Mouse (Mus musculus): ENCODE measurements at regions not wholly inside any gene's neighbourhood (a gene's known extent, or its start where the extent isn't known, plus 50 kb on each side); places are given as distances from the start of the nearest gene placed in this dataset.

DNA sequence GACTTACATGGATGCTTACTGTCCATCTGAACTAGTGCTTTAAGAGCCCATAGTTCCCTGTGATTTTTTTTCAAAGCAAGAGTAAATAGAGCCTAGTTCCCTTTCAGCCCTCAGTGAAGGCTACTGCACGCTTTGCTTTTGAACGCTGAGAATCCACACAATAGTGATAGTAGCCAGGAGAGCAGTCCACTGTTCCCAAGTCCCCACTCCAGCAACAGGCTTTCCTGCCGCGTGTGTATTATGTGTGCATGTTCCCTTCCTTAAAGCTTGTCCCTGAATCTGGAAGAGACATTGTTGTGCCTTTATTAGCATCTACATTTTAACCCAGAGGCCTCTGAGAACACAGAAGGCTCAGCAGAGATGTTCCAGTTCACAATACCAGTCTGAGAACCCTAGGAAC is 317.7 kb downstream of the Cd83 start:
- H3K4me1 ChIP-seq, result peaks cover 15% of the 10 kb centered on the region
- no peaks in the 10 kb centered on the region for H3K9me3 ChIP-seq (replicated peaks)
- no peaks in the 10 kb centered on the region for H3K36me3 ChIP-seq
- H3K9ac ChIP-seq, result no peak overlapping the region
- peaks cover 23% of the 10 kb centered on the region for H3K27me3 ChIP-seq
- WGBS, result 87% methylated on average over 4 of the region's 4 CpGs
- H3K27ac ChIP-seq, result no peak overlapping the region
- no peak for ATAC-seq (replicated peaks; ENCODE audit: low FRiP score)
- H3K4me2 ChIP-seq, result no peak overlapping the region
- no peak overlapping the region for H3K4me3 ChIP-seq (replicated peaks)

DNA sequence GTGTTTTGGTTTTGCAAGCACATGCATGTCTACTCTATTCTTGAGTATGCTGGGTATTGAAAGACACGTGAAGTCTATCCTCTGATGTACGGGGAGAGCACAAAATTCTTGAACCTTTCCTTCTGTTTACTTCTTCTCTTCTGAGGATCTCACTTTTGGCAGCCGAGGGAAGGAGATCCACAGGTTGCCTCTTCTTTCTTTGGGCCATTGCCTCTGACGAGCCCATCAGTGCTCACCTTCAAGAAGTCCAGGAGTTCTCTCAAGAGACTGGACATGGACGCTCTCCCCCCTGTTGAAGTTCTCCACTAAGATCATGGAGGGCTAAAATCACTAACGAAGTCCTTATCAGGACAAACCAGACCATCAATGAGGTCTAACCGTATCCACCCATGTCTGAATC is 318.8 kb downstream of the Cd83 start:
- H3K4me3 ChIP-seq (replicated peaks), result no peak overlapping the region
- no peak overlapping the region for H3K9ac ChIP-seq
- H3K4me1 ChIP-seq, result peaks cover 18% of the 10 kb centered on the region
- WGBS, result 91% methylated on average over 7 of the region's 7 CpGs
- ATAC-seq (replicated peaks; ENCODE audit: low FRiP score), result no peak
- H3K27ac ChIP-seq, result no peak overlapping the region
- H3K9me3 ChIP-seq (replicated peaks), result no peaks in the 10 kb centered on the region
- no peaks in the 10 kb centered on the region for H3K36me3 ChIP-seq
- H3K4me2 ChIP-seq, result no peak overlapping the region
- peaks cover 23% of the 10 kb centered on the region for H3K27me3 ChIP-seq

DNA sequence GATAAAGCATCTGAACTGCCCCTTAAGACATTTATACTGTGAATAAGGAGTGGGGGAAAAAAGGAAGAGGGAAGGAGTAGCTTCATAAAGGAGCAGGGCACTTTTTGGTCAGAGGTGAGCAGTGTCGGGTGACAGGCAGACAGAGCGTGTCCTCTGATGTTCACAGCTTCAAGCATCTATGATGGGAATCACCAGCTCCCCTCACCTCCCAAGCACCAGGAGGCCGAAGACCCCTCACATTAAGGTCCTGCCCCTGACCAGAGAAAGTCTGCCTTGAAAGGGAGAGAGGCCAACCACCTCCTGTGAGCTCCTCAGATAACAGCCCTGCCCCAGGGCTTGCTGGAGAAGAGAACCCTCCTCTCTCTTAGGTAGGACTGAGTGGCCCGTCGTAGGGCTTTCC is 320.6 kb downstream of the Cd83 start:
- no peak for ATAC-seq (replicated peaks; ENCODE audit: low FRiP score)
- H3K9me3 ChIP-seq (replicated peaks), result no peaks in the 10 kb centered on the region
- no peaks in the 10 kb centered on the region for H3K36me3 ChIP-seq
- 43% methylated on average over 5 of the region's 5 CpGs for WGBS
- H3K9ac ChIP-seq, result no peak overlapping the region
- peaks cover 21% of the 10 kb centered on the region for H3K4me1 ChIP-seq
- H3K4me2 ChIP-seq, result no peak overlapping the region
- no peak overlapping the region for H3K27ac ChIP-seq
- H3K27me3 ChIP-seq, result peaks cover 23% of the 10 kb centered on the region
- no peak overlapping the region for H3K4me3 ChIP-seq (replicated peaks)

DNA sequence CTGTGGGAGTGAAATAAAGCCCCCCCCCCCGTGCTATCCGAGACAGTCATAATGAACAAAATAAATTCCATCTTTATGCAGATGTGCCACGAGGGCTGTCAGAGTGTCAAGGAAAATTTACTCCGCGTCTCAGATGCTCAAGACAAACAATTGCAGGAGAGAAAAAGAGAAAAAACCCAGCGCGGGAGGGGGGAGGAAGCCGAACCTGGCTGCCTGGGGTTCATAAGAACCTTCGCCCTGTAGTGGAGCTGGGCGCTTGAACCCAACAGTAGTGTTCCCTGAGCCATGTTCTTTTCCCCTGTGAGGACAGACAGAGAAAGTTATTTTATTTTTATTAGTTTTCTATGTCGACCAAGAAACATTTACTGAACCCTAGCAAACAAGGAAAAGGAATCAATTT is 324.1 kb downstream of the Cd83 start:
- Histone ChIP-seq H3K27ac (no peak overlapping the region), H3K4me3 (replicated peaks) (no peak overlapping the region), H3K4me1 (peaks cover 13% of the 10 kb centered on the region), H3K27me3 (peaks cover 13% of the 10 kb centered on the region; the same call in 1 of the 2 replicates), H3K36me3 (no peaks in the 10 kb centered on the region), H3K4me2 (no peak overlapping the region), H3K9ac (no peak overlapping the region), H3K9me3 (replicated peaks) (no peaks in the 10 kb centered on the region)
- WGBS, result 32% methylated on average over 11 of the region's 11 CpGs
- no peak for ATAC-seq (replicated peaks; ENCODE audit: low FRiP score)

DNA sequence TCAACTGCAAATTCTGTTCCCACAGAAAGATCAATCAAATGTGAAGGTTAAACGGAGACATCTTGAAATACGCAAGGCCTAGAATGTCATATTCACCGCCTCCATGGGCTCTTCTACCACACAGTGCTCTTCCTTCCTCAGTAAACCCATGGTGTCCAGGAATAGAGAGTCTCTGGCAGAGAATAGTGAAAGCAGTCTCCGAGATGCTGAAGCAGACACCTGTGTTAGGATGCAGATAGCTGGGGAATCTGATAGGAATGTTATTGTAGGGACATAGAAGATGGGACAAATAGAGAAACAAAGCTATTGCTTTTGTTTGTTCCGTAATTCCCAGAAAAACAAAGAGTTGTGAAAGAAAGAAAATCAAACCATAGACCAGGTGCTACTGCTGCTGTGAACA is 328.5 kb downstream of the Cd83 start:
- Histone ChIP-seq H3K36me3 (no peaks in the 10 kb centered on the region), H3K27me3 (0 out of 2 replicates have a peak, but pooled peaks cover 6% of the 10 kb centered on the region), H3K4me3 (replicated peaks) (no peak overlapping the region), H3K27ac (no peak overlapping the region), H3K4me1 (peaks cover 25% of the 10 kb centered on the region), H3K9me3 (replicated peaks) (no peaks in the 10 kb centered on the region), H3K4me2 (no peak overlapping the region), H3K9ac (no peak overlapping the region)
- WGBS, result 85% methylated on average over 5 of the region's 5 CpGs
- ATAC-seq (replicated peaks; ENCODE audit: low FRiP score), result no peak

DNA sequence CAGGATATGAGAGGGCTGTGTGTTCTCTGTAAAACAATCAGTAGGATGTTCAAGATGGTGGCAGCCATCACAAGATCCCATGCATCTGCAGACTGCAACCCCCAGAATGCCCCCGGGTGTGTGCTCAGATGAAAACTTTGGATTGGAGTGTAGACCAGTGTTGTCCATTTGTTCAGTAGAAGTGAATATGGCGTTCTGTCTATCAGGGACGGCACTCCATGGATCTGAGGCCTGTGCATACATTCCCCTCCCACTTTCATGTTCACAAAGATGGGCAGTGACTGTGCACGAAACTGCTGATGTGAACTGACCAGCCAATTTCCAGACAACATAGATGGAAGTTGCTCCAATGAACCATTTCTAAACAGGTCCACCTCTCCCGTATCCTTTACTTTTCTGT is 330.3 kb downstream of the Cd83 start:
- Histone ChIP-seq H3K9ac (no peak overlapping the region), H3K27ac (no peak overlapping the region), H3K27me3 (0 out of 2 replicates have a peak, but pooled peaks cover 6% of the 10 kb centered on the region), H3K4me2 (no peak overlapping the region), H3K36me3 (no peaks in the 10 kb centered on the region), H3K9me3 (replicated peaks) (no peaks in the 10 kb centered on the region), H3K4me3 (replicated peaks) (no peak overlapping the region), H3K4me1 (peaks cover 13% of the 10 kb centered on the region)
- no peak for ATAC-seq (replicated peaks; ENCODE audit: low FRiP score)
- WGBS, result 83% methylated on average over 5 of the region's 5 CpGs

DNA sequence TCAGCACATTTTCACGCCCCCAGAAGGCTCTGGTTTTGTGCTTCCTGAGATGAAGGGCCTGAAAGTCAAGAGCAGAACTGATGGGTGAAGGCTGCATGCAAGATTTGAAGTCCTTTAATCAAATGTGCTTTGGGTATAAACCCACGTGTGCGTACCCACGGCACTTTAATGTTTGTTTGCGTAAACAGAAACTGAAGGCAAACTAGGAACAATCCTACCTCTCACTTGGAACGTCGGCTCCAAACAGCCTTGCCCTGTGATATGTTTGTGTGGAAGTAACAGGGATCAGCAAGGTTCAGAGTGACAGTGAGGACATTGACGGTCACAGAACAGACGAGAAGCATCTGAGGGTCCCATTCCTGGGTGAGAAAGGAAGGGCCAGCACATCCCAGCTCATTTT is 333.3 kb downstream of the Cd83 start:
- Histone ChIP-seq H3K36me3 (no peaks in the 10 kb centered on the region), H3K9ac (no peak overlapping the region), H3K4me1 (peaks cover 31% of the 10 kb centered on the region), H3K27ac (no peak overlapping the region), H3K4me3 (replicated peaks) (no peak overlapping the region), H3K4me2 (no peak overlapping the region), H3K27me3 (no peaks in the 10 kb centered on the region), H3K9me3 (replicated peaks) (no peaks in the 10 kb centered on the region)
- ATAC-seq (replicated peaks; ENCODE audit: low FRiP score), result no peak
- WGBS, result 44% methylated on average over 9 of the region's 9 CpGs

DNA sequence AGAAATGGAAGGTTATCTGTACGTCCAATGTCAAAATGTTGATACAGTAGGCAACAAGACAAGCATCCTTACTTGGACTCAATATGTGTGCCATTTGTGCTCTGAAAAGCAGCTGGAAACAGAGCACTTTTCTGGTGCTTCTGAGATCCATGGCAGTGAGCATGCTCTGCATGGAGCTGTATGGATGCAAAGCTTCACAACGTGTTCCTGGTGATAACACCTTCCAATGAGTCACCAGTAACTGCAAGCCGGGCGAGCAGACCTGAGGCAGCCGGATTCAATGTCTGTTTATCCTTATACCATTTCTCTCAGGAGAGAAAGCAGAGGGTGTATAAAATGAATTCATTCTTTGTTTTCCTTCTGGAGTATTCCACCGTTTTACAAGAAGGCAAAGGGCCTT is 334.3 kb downstream of the Cd83 start:
- Histone ChIP-seq H3K27ac (no peak overlapping the region), H3K27me3 (no peaks in the 10 kb centered on the region), H3K9me3 (replicated peaks) (no peaks in the 10 kb centered on the region), H3K9ac (no peak overlapping the region), H3K4me3 (replicated peaks) (no peak overlapping the region), H3K4me1 (peaks cover 31% of the 10 kb centered on the region), H3K36me3 (no peaks in the 10 kb centered on the region), H3K4me2 (no peak overlapping the region)
- ATAC-seq (replicated peaks; ENCODE audit: low FRiP score), result no peak
- 86% methylated on average over 6 of the region's 6 CpGs for WGBS

DNA sequence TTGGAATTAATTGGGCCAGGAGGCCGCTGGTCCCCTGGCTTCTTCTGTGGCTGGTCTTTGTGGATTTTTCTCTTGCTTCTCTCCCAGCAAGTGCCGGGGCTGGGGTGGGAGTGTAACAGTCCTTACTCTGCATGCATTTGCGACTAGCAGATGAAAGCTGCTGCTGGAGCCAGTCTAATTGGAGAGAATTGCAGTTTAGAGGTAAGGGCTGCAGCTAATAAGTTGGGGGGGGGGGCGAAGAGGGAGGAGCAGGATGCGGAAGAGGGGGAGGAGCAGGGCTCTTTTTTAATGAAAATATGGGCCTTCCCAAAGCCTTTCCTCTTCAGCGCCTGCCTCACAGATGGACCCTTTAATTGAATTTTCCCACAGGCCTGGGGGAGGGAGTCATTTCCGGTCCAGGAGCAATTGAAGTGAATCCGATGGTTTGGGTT is 336.7 kb downstream of the Cd83 start:
- no peaks in the 10 kb centered on the region for H3K36me3 ChIP-seq
- 0 out of 2 replicates have a peak, but pooled peaks have one; percentile 15 for ATAC-seq (replicated peaks; ENCODE audit: low FRiP score)
- WGBS, result 10% methylated on average over 8 of the region's 8 CpGs
- H3K27me3 ChIP-seq, result no peaks in the 10 kb centered on the region
- peaks cover 38% of the 10 kb centered on the region for H3K4me1 ChIP-seq
- H3K27ac ChIP-seq, result peak overlapping the region; percentile 41
- H3K4me2 ChIP-seq, result peak overlapping the region; percentile 19; the same call in 1 of the 2 replicates
- no peak overlapping the region for H3K4me3 ChIP-seq (replicated peaks)
- H3K9me3 ChIP-seq (replicated peaks), result no peaks in the 10 kb centered on the region
- no peak overlapping the region for H3K9ac ChIP-seq

DNA sequence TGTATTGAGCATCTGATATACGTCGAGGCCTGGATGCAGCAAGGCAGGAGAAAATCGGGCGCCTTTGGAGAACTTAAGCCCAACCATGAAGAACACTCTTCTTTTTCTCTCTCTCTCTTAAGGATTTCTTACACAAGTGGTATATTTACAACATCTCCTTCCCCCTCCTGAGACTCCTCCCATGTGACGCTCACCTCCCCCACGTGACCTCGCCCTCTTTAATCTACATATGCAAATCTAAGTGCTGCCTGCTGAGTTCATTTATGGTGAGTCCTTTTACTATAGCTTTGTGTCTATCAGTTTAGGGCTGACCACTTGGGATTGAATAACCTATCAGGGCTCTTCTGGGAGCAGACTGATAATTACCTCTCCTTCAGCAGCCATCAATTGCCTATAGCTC is 337.4 kb downstream of the Cd83 start:
- 43% methylated on average over 7 of the region's 7 CpGs for WGBS
- Histone ChIP-seq H3K4me1 (peaks cover 41% of the 10 kb centered on the region), H3K9me3 (replicated peaks) (no peaks in the 10 kb centered on the region), H3K27ac (0 out of 2 replicates have a peak overlapping the region, but pooled peaks have one; percentile 9), H3K27me3 (no peaks in the 10 kb centered on the region), H3K9ac (no peak overlapping the region), H3K4me2 (no peak overlapping the region), H3K4me3 (replicated peaks) (no peak overlapping the region), H3K36me3 (no peaks in the 10 kb centered on the region)
- ATAC-seq (replicated peaks; ENCODE audit: low FRiP score), result no peak

DNA sequence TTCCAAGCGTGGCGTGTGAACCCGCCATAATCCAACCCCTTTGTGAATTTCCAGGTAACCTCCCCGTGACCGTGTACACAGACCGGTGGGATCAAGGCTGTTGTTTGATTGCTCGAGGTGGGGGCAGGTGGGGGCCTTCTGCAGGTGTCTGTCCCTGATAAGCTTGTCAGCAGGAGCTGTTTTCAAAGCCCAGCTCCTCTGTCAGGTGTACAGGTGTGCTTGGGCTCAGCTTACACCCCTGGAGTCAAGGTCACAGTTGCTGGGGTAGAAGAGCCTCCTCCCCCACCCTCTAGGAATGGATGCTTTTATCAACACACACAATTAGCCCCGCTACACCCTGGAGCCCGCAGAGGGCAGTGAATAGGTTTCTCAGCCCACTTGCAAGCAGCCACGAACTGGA is 341.6 kb downstream of the Cd83 start:
- H3K27ac ChIP-seq, result 0 out of 2 replicates have a peak overlapping the region, but pooled peaks have one; percentile 45
- no peaks in the 10 kb centered on the region for H3K36me3 ChIP-seq
- no peak overlapping the region for H3K4me3 ChIP-seq (replicated peaks)
- H3K9me3 ChIP-seq (replicated peaks), result no peaks in the 10 kb centered on the region
- no peak for ATAC-seq (replicated peaks; ENCODE audit: low FRiP score)
- H3K27me3 ChIP-seq, result no peaks in the 10 kb centered on the region
- 28% methylated on average over 10 of the region's 10 CpGs for WGBS
- H3K9ac ChIP-seq, result no peak overlapping the region
- peaks cover 21% of the 10 kb centered on the region for H3K4me1 ChIP-seq
- peak overlapping the region; percentile 14; the same call in 1 of the 2 replicates for H3K4me2 ChIP-seq

DNA sequence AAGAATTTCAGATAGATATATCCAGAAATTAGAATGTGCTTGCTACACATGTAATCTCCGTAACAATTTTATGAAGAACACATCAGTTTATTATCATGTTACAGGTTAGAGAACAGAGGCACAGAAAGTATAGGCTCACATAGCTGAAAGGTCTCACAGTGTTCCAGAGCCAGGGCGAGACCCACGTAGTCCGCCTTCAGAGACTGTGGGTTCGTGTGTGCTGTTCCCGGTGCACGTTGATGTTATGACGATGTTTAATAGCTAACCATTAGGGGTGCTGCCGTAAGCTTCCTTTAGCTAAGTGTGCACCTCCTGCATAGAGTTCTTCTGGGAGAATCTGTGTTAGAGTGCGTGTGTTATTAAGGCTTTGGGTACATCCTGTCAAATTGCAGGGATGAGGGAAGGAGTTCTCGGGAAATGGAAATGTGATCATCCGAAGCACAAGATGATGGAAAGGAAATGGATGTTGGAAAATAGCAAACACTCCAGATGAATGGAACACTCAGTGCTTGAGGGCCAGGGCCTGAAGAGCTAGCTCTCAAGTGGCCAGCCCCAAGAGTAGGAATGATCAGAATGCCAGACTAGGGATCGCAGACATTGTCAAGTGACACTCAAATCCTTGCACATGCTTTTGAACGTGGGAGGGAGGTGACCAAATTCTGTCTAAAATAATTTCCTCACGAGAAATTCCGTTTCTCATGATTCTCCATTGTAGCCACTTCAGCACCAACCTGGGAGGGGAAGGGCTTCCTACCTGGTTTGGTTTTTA is 344.1 kb downstream of the Cd83 start:
- H3K27me3 ChIP-seq, result no peaks in the 10 kb centered on the region
- ATAC-seq (replicated peaks; ENCODE audit: low FRiP score), result no peak
- H3K4me2 ChIP-seq, result no peak overlapping the region
- H3K27ac ChIP-seq, result no peak overlapping the region
- WGBS, result 90% methylated on average over 16 of the region's 16 CpGs
- H3K9ac ChIP-seq, result no peak overlapping the region
- no peaks in the 10 kb centered on the region for H3K36me3 ChIP-seq
- H3K4me3 ChIP-seq (replicated peaks), result no peak overlapping the region
- peaks cover 11% of the 10 kb centered on the region for H3K4me1 ChIP-seq
- no peaks in the 10 kb centered on the region for H3K9me3 ChIP-seq (replicated peaks)

DNA sequence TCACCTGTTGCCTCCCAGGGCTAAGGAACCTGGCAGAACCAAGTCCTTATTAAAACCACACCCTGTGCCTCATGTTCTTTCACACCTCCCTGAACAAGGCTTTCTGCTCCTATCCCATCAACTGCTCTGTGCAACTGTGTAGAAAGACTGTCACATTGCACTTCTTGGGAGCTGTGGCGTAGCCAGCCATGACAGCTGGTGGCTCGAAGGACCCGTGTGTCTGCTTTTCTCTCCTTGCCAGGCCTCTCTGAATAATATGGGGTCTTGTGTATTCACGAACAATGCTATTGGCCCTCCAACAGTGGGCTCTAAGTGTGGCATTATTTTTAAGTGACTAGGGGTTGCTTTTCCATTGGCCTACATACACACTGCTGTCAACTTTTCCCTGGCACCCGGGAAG is 347.3 kb downstream of the Cd83 start:
- ATAC-seq (replicated peaks; ENCODE audit: low FRiP score), result no peak

More for the DNA sequence above, 347.3 kb downstream of the Cd83 start:
- 95% methylated on average over 5 of the region's 5 CpGs for WGBS
- Histone ChIP-seq H3K27ac (no peak overlapping the region), H3K36me3 (no peaks in the 10 kb centered on the region), H3K4me3 (replicated peaks) (no peak overlapping the region), H3K9me3 (replicated peaks) (no peaks in the 10 kb centered on the region), H3K9ac (no peak overlapping the region), H3K27me3 (no peaks in the 10 kb centered on the region; the same call in 1 of the 2 replicates), H3K4me1 (no peaks in the 10 kb centered on the region), H3K4me2 (no peak overlapping the region)
